Mouse (Mus musculus) erythroblast, embryonic 14.5 days (primary cell): ENCODE measurements around the gene Tmem108. TPM values are rescaled to one million over a fixed set of nuclear protein-coding genes. Genes with fewer than 3 reads are reported as not detected.

Source experiments
- H3K27me3 ChIP-seq: 2 replicates; pipeline ENCODE4 v1.6.1; 2012; ENCODE audit warnings: inconsistent platforms; ENCODE audit not compliant: control insufficient read depth
- H3K36me3 ChIP-seq: 2 replicates; pipeline ENCODE4 v1.6.1; 2012; ENCODE audit warnings: mild to moderate bottlenecking, inconsistent platforms; ENCODE audit not compliant: control insufficient read depth
- H3K4me1 ChIP-seq: 2 replicates; pipeline ENCODE4 v1.6.1; 2012; ENCODE audit warnings: inconsistent platforms; ENCODE audit not compliant: control insufficient read depth
- H3K4me3 ChIP-seq: replicated peaks from 2 replicates; pipeline ENCODE3; 2012; ENCODE audit warnings: moderate library complexity, mild to moderate bottlenecking, inconsistent platforms
- H3K9me3 ChIP-seq: 2 replicates; pipeline ENCODE4 v1.6.1; 2012; ENCODE audit warnings: low read length, inconsistent platforms, mixed read lengths; ENCODE audit not compliant: control insufficient read depth
- GATA1 ChIP-seq: IDR thresholded peaks from 2 replicates; pipeline ENCODE4 v1.6.1; 2012; ENCODE audit warnings: low read length, inconsistent platforms, mixed read lengths
- TAL1 ChIP-seq: IDR thresholded peaks from 3 replicates; pipeline ENCODE4 v1.6.1; 2012; ENCODE audit warnings: low read length, inconsistent platforms, mixed read lengths
- polyA plus RNA-seq: library from polyadenylated mRNA; stranded (reverse); fragments of >175 nt; gene quantifications from 2 replicates; pipeline ENCODE4 v1.2.3, GENCODE M21; 2012

Gene Tmem108
- polyA plus RNA-seq, 1 experiment = not detected

DNA sequence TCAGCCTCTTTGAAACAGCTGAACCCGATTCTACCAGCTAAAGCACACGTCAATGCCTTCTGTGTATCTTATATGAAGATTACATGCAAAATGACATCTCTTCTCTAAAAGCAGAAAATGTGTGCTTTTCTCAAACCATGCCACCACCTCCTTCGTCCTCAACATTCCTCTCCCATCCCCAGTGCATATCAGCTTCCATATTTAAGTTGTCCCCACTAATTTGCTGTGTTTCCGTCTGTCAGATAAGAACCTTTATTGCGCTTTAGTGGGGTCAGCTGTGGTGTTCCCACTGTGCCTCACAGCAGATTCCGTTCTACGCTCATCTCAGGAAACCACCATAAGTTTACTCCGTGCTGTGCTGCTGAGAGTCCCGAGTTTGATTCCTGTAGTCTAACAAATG is 1.8 kb downstream of the Tmem108 start:
- H3K9me3 ChIP-seq = peaks cover 2% of the 10 kb centered on the region; the same call in 1 of the 2 replicates
- no peaks in the 10 kb centered on the region for H3K36me3 ChIP-seq
- H3K27me3 ChIP-seq = peaks cover 43% of the 10 kb centered on the region
- H3K4me3 ChIP-seq = no peak overlapping the region
- TF ChIP-seq TAL1 (no peak), GATA1 (no peak)
- peaks cover 4% of the 10 kb centered on the region for H3K4me1 ChIP-seq

DNA sequence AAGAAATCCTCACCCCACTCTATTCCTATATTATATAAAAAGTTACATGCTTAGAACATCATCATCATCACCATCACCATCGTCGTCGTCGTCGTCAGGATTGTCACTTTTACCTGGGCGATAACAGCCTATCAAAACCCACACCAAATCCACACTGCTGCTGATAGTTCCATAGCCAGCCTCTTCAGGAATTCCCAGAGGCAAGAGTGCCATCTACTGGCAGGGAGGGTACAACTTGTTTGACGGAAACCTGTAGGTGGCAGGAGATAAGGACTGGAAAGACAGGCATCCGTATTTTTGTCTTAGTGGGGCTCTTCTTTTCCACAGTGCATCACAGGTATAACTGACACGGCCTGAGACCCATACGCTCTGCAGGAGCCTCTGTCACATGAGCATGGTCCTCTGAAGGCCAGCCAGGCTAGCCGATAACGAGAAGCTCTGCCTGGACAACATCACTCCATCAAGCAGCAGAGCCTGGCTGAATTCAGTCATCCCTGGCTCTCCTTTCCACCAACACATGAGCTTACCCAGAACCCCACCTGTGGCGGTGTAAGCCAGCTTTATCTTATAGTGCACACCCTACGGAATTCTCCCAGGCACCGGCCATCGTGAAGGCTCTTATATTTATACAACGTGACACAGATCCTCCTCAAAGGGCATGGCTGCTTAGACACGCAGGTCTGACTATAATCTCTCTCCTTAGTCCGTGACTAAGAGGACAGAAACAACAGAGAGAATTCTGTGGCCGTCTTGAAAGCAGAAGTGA is 2.5 kb downstream of the Tmem108 start:
- peaks cover 4% of the 10 kb centered on the region for H3K4me1 ChIP-seq
- H3K36me3 ChIP-seq = no peaks in the 10 kb centered on the region
- H3K27me3 ChIP-seq = peaks cover 43% of the 10 kb centered on the region
- H3K4me3 ChIP-seq = no peak overlapping the region
- TF ChIP-seq GATA1 (no peak), TAL1 (no peak)
- H3K9me3 ChIP-seq = peaks cover 2% of the 10 kb centered on the region; the same call in 1 of the 2 replicates

DNA sequence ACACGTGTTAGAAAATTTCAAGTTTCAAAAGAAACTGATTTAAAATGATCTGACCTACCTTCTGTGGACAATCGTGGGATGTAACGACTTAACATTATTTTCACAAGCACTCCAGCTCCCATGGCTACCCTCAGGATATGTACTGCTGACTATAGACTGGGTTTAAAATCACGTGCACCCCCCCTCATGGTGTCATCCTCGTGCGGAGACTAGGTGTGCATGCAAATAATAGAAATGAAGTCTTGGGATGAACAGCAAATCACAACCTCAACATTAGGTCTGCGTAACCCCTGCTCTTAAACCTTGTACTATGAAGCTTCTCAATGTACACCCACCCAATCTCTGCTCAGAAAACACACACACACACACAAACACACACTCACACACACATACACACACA is 3.4 kb downstream of the Tmem108 start:
- peaks cover 41% of the 10 kb centered on the region for H3K27me3 ChIP-seq
- no peak overlapping the region for H3K4me3 ChIP-seq
- TF ChIP-seq GATA1 (no peak), TAL1 (no peak)
- no peaks in the 10 kb centered on the region for H3K36me3 ChIP-seq
- H3K9me3 ChIP-seq = peaks cover 2% of the 10 kb centered on the region; the same call in 1 of the 2 replicates
- H3K4me1 ChIP-seq = peaks cover 4% of the 10 kb centered on the region

DNA sequence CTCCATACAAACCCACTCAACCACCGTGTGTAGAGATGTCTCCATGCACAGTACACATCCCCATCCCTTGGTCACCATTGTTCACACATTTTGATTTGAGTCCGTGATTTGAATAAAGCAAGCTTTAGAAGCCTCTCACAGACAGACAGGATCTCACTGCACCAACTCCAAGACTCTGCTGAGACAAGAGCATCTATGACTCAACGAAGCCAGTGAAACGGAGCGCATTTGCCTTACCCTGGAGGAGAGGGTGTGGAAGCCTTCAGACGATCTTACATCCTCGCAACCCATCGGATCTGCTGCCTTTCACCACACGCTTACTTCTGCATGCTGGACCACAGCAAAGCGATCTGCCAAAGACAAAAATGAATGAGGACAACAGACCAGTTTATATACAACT is 9.0 kb downstream of the Tmem108 start:
- TF ChIP-seq GATA1 (no peak), TAL1 (no peak)
- no peaks in the 10 kb centered on the region for H3K9me3 ChIP-seq
- no peaks in the 10 kb centered on the region for H3K4me1 ChIP-seq
- H3K4me3 ChIP-seq = no peak overlapping the region
- no peaks in the 10 kb centered on the region for H3K36me3 ChIP-seq
- no peaks in the 10 kb centered on the region for H3K27me3 ChIP-seq

DNA sequence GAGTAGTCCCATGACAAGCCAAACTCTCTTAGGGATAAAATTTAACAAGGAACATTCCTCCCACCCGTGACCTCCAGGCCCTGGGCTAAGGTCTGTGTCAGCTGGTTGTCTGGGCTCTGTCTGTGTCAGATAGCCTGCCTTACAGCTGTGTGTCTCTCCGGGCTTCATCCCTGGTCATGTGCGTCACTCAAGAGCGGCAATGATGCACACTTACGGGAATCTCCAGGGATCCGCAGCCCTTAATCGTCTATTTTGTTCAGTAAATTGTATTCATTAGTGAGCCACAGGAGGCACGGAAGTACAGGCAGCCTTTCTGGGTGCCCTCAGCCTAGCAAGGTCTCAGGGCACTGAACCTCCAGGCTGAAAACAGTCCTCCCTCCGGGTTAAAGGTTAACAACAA is 10.1 kb downstream of the Tmem108 start:
- no peaks in the 10 kb centered on the region for H3K27me3 ChIP-seq
- H3K36me3 ChIP-seq = no peaks in the 10 kb centered on the region
- H3K4me1 ChIP-seq = no peaks in the 10 kb centered on the region
- H3K9me3 ChIP-seq = no peaks in the 10 kb centered on the region
- TF ChIP-seq GATA1 = no peak
- TF ChIP-seq TAL1 = no peak
- no peak overlapping the region for H3K4me3 ChIP-seq

DNA sequence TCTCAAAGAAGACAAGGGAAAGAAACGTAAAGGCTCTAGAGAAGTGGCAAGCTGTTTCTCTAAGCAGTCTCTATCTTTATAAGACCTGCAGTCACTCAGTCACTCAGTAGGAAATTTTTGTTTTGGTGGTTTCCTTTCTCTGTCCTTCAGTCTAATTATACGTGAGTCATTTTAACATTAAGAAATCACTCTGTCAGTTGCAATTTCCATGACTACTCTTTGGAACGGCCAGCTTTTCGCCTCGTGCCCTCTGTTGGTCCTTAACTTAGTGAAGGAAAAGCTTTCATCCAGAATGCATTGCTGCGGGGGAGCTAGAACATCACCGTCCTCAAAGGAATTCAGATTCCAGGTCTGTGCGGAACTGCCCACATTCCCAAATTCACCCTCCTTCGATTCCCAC is 11.1 kb downstream of the Tmem108 start:
- H3K36me3 ChIP-seq = no peaks in the 10 kb centered on the region
- no peaks in the 10 kb centered on the region for H3K4me1 ChIP-seq
- H3K9me3 ChIP-seq = no peaks in the 10 kb centered on the region
- H3K4me3 ChIP-seq = no peak overlapping the region
- TF ChIP-seq GATA1 (no peak), TAL1 (no peak)
- H3K27me3 ChIP-seq = no peaks in the 10 kb centered on the region

DNA sequence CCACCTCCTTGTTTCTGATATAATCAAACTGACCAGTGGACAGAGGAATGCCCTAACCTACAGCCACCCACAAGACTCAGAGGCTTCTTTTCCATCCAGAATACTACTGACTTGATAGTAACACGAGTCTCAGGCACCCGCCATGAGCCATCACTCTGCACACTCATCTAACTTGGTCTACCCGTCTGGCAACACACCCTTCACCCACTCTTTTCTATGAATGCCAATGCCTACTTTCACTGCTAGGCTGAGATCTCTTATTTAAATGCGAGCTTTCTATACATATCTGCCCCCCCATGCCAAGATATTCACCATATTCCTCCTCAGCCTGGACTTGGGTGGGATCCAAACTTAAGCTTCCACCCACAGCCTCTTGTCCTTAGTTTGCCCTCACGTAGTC is 15.0 kb downstream of the Tmem108 start:
- Histone ChIP-seq H3K4me3 (no peak overlapping the region), H3K4me1 (no peaks in the 10 kb centered on the region), H3K36me3 (no peaks in the 10 kb centered on the region), H3K27me3 (no peaks in the 10 kb centered on the region), H3K9me3 (no peaks in the 10 kb centered on the region)
- TF ChIP-seq TAL1 (no peak), GATA1 (no peak)

DNA sequence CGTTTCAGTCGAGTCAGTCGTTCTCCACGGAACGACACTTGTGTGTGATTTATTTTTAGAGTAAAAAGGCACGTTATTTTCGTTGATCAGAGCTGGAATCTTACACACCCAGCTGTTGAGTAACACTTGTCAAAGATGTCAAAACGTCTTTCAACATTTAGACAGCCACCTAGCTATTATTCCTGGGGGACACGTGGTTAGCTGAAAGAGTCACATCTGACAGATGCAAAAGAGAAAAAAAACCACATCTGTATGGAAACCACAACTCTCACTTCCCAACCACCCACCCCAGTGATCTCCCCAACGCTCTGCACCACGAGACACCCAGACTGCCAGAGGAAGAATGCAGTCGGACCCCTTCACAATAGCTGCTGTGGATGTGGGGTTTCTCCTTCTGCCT is 21.5 kb downstream of the Tmem108 start:
- Histone ChIP-seq H3K27me3 (no peaks in the 10 kb centered on the region), H3K9me3 (0 out of 2 replicates have a peak, but pooled peaks cover 2% of the 10 kb centered on the region)

DNA sequence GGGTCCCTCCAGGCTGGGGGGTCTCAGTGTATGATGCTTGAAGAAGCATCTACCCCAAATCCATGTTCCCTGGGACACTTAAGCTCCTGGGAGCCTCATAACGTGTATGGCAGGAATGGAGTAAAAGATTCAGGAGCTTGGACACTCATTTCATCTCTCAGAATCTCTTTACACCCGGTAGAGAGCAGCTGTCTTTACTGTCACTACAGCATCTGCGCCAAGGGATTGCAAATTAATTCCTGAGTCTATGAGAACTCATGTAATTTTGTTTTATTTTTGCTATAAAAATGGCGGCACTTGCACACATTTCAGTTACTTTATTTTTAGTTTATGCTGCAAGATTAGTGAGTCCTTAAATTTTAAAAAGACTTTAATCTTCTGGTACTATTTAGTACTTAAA is 22.6 kb downstream of the Tmem108 start:
- no peak for TF ChIP-seq GATA1
- TF ChIP-seq TAL1 = no peak
- Histone ChIP-seq H3K9me3 (0 out of 2 replicates have a peak, but pooled peaks cover 2% of the 10 kb centered on the region), H3K27me3 (no peaks in the 10 kb centered on the region), H3K4me3 (no peak overlapping the region), H3K36me3 (no peaks in the 10 kb centered on the region), H3K4me1 (no peaks in the 10 kb centered on the region)

More for the DNA sequence above, 21.5 kb downstream of the Tmem108 start:
- H3K36me3 ChIP-seq = no peaks in the 10 kb centered on the region
- H3K4me3 ChIP-seq = no peak overlapping the region
- no peak for TF ChIP-seq TAL1
- no peak for TF ChIP-seq GATA1
- H3K4me1 ChIP-seq = no peaks in the 10 kb centered on the region

DNA sequence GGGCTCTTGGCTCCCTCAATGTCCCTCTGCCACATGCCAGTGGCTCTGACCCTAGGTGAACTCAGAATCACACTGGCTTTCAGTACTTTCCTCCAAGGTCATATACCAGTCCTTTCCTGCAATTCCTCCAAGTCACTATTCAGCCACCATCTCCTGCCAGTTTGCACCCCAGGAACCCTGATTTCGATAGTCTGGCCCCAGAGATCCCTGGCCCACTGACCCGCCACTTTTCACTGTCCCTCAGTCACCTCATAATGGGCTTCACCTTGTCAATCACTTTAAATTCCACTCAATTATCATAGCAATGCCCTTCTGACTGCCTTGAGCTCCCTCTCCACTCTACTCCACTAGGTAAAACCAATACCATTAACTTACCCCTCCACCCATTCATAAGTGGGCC is 31.9 kb downstream of the Tmem108 start:
- H3K4me3 ChIP-seq = no peak overlapping the region
- H3K9me3 ChIP-seq = peaks cover 2% of the 10 kb centered on the region; the same call in 1 of the 2 replicates
- H3K27me3 ChIP-seq = no peaks in the 10 kb centered on the region
- H3K4me1 ChIP-seq = no peaks in the 10 kb centered on the region
- H3K36me3 ChIP-seq = no peaks in the 10 kb centered on the region
- no peak for TF ChIP-seq GATA1
- no peak for TF ChIP-seq TAL1
